Mouse (Mus musculus) small intestine, adult 2 months (tissue): ENCODE results near the gene Nagk. TPM values are rescaled to one million over a fixed set of nuclear protein-coding genes. Genes with fewer than 3 reads are reported as not detected.
"Not testable (repeated sequence)": the region's sequence is repeated elsewhere in the genome, so short reads cannot be mapped to it uniquely, and the experiment has no call there.

Experiments used
- H3K27ac ChIP-seq: fragments of 200-500 bp; 2 replicates; pipeline ENCODE4 v1.5.1; 2012; ENCODE audit warnings: low read depth, low read length, control low read depth, inconsistent platforms; ENCODE audit not compliant: insufficient read depth
- H3K27me3 ChIP-seq: fragments of 200-500 bp; 2 replicates; pipeline ENCODE4 v1.6.1; 2012; ENCODE audit warnings: mild to moderate bottlenecking, moderate library complexity, low read length, inconsistent platforms; ENCODE audit not compliant: control insufficient read depth, insufficient read depth
- H3K36me3 ChIP-seq: fragments of 200-500 bp; 2 replicates; pipeline ENCODE4 v1.6.1; 2012; ENCODE audit warnings: mild to moderate bottlenecking, low read length, control low read depth, inconsistent platforms; ENCODE audit not compliant: control insufficient read depth, insufficient read depth
- H3K4me1 ChIP-seq: fragments of 200-500 bp; 2 replicates; pipeline ENCODE4 v1.6.1; 2012; ENCODE audit warnings: low read length, inconsistent platforms, mixed read lengths; ENCODE audit not compliant: control insufficient read depth, insufficient read depth, insufficient read length
- H3K4me3 ChIP-seq: fragments of 200-500 bp; 2 replicates; pipeline ENCODE4 v1.5.1; 2012; ENCODE audit warnings: low read depth, mild to moderate bottlenecking, control low read depth, inconsistent platforms, low read length, moderate library complexity
- CTCF ChIP-seq: fragments of 200-500 bp; IDR thresholded peaks from 2 replicates; pipeline ENCODE4 v1.5.1; 2012; ENCODE audit warnings: low read depth, mild to moderate bottlenecking, control low read depth, inconsistent platforms, low read length, moderate library complexity, mixed read lengths; ENCODE audit not compliant: insufficient replicate concordance, insufficient read length; ENCODE audit errors: extremely low read depth
- POLR2A ChIP-seq: fragments of 200-500 bp; IDR thresholded peaks from 2 replicates; pipeline ENCODE4 v1.6.1; 2012; ENCODE audit warnings: low read depth, mild to moderate bottlenecking, control low read depth, inconsistent platforms, low read length, moderate library complexity
- WGBS: fragments of 180-500 bp; shearing (Covaris S2); methylation state at CpG from one replicate; pipeline ENCODE4 v1.1.7; 2018; 5-methylcytosine and 5-hydroxymethylcytosine counted together
- polyA plus RNA-seq: library from polyadenylated mRNA; depleted of rRNA; stranded (reverse); fragments of >200 nt; gene quantifications from 2 replicates; pipeline ENCODE4 v1.2.3, GENCODE M21; 2012

Gene Nagk
- polyA plus RNA-seq, 1 experiment = 25.8 TPM

- Histone ChIP-seq H3K27ac (no peak overlapping the region), H3K4me3 (no peak overlapping the region), H3K36me3 (peaks cover 38% of the 10 kb centered on the region), H3K27me3 (no peaks in the 10 kb centered on the region), H3K4me1 (no peaks in the 10 kb centered on the region)
- 94% methylated on average over 3 of the region's 3 CpGs for WGBS
- no peak for TF ChIP-seq CTCF
- TF ChIP-seq POLR2A = no peak
Observed at GRCm38 (mm10) chr6:83802846-83803245, 8.1 kb downstream of the Nagk start.

- Histone ChIP-seq H3K4me1 (no peaks in the 10 kb centered on the region; the same call in 1 of the 2 replicates), H3K27ac (no peak overlapping the region), H3K4me3 (no peak overlapping the region), H3K36me3 (peaks cover 5% of the 10 kb centered on the region; the same call in 1 of the 2 replicates), H3K27me3 (no peaks in the 10 kb centered on the region)
- TF ChIP-seq CTCF = no peak
- TF ChIP-seq POLR2A = no peak
- WGBS = 97% methylated on average over 3 of the region's 3 CpGs
Observed at GRCm38 (mm10) chr6:83815801-83816200, 21.0 kb downstream of the Nagk start.

- H3K27me3 ChIP-seq = no peaks in the 10 kb centered on the region
- 19% methylated on average over 1 of the region's 1 CpGs for WGBS
- TF ChIP-seq POLR2A (no peak), CTCF (no peak)
- no peaks in the 10 kb centered on the region; the same call in 1 of the 2 replicates for H3K4me1 ChIP-seq
- no peak overlapping the region for H3K4me3 ChIP-seq
- no peaks in the 10 kb centered on the region for H3K36me3 ChIP-seq
- H3K27ac ChIP-seq = no peak overlapping the region
Observed at GRCm38 (mm10) chr6:83818996-83819395, 24.2 kb downstream of the Nagk start.

- no peaks in the 10 kb centered on the region for H3K36me3 ChIP-seq
- WGBS = 76% methylated on average over 2 of the region's 2 CpGs
- H3K4me3 ChIP-seq = no peak overlapping the region
- TF ChIP-seq CTCF (no peak), POLR2A (no peak)
- H3K4me1 ChIP-seq = no peaks in the 10 kb centered on the region; the same call in 1 of the 2 replicates
- no peaks in the 10 kb centered on the region for H3K27me3 ChIP-seq
- no peak overlapping the region for H3K27ac ChIP-seq
Observed at GRCm38 (mm10) chr6:83820727-83821515, 26.1 kb downstream of the Nagk start.

- H3K27ac ChIP-seq = no peak overlapping the region
- no peaks in the 10 kb centered on the region for H3K36me3 ChIP-seq
- no peaks in the 10 kb centered on the region for H3K27me3 ChIP-seq
- H3K4me3 ChIP-seq = no peak overlapping the region
- no peaks in the 10 kb centered on the region; the same call in 1 of the 2 replicates for H3K4me1 ChIP-seq
- TF ChIP-seq POLR2A (no peak), CTCF (no peak)
- 78% methylated on average over 2 of the region's 2 CpGs for WGBS
Observed at GRCm38 (mm10) chr6:83821856-83822255, 27.1 kb downstream of the Nagk start.

GRCm38 (mm10) chr6:83830941-83831605 is 36.3 kb downstream of the Nagk start:
- Histone ChIP-seq H3K4me1 (peaks cover 2% of the 10 kb centered on the region; the same call in 1 of the 2 replicates), H3K27me3 (no peaks in the 10 kb centered on the region), H3K27ac (peak overlapping the region; percentile 26; the same call in 1 of the 2 replicates), H3K36me3 (no peaks in the 10 kb centered on the region), H3K4me3 (peak overlapping the region; percentile 74)
- WGBS = 2% methylated on average over 35 of the region's 35 CpGs
- TF ChIP-seq POLR2A = no peak
- no peak for TF ChIP-seq CTCF

GRCm38 (mm10) chr6:83831606-83832123 is 36.9 kb downstream of the Nagk start, which contains the start of gene Paip2b:
TSS of gene Paip2b (minus strand) at chr6:83831741.
- peak within 1 kb of the TSS; percentile 74 for H3K4me3 ChIP-seq
- peaks cover 2% of the 10 kb centered on the region; the same call in 1 of the 2 replicates for H3K4me1 ChIP-seq
- no peaks in the 10 kb centered on the region for H3K36me3 ChIP-seq
- H3K27ac ChIP-seq = peak within 1 kb of the TSS; percentile 26; the same call in 1 of the 2 replicates
- WGBS = under 1% methylated on average over 37 of the region's 37 CpGs
- no peak for TF ChIP-seq CTCF
- TF ChIP-seq POLR2A = peak; percentile 93
- no peaks in the 10 kb centered on the region for H3K27me3 ChIP-seq

- H3K27me3 ChIP-seq, H3K4me1 ChIP-seq, H3K4me3 ChIP-seq, H3K27ac ChIP-seq, H3K36me3 ChIP-seq: not testable (repeated sequence)
- WGBS = 56% methylated on average over 1 of the region's 1 CpGs
Observed at GRCm38 (mm10) chr6:83832393-83832792, 37.6 kb downstream of the Nagk start.
